Mouse (Mus musculus) C2C12 (cell line): ENCODE measurements at regions not wholly inside any gene's neighbourhood (a gene's known extent, or its start where the extent isn't known, plus 50 kb on each side); places are given as distances from the start of the nearest gene placed in this dataset.

Experiments
- H3K27me3 ChIP-seq: one replicate; pipeline ENCODE4 v1.6.1; 2011; ENCODE audit not compliant: control insufficient read depth, insufficient read depth, insufficient read length
- H3K36me3 ChIP-seq: one replicate; pipeline ENCODE4 v1.6.1; 2011; ENCODE audit not compliant: control insufficient read depth, insufficient read depth
- H3K4me3 ChIP-seq: one replicate; pipeline ENCODE4 v1.5.1; 2011; ENCODE audit warnings: mild to moderate bottlenecking, control low read depth; ENCODE audit not compliant: poor library complexity, insufficient read depth, severe bottlenecking
- H3K79me2 ChIP-seq: one replicate; pipeline ENCODE4 v1.6.1; 2011; ENCODE audit not compliant: control insufficient read depth, insufficient read depth
- H3K79me3 ChIP-seq: one replicate; pipeline ENCODE4 v1.6.1; 2011; ENCODE audit warnings: low read depth, control low read depth
- H3ac ChIP-seq: one replicate; pipeline ENCODE3; 2011; ENCODE audit warnings: low read depth; ENCODE audit not compliant: control insufficient read depth, insufficient read length
- CEBPB ChIP-seq: IDR thresholded peaks from one replicate; pipeline ENCODE4 v1.6.1; 2011; ENCODE audit warnings: low read depth, mild to moderate bottlenecking, control low read depth, moderate library complexity
- CTCF ChIP-seq: IDR thresholded peaks from one replicate; pipeline ENCODE4 v1.5.1; 2011; ENCODE audit not compliant: control insufficient read depth, insufficient read depth, insufficient read length
- FOSL1 ChIP-seq: IDR thresholded peaks from one replicate; pipeline ENCODE4 v1.8.0; 2011; ENCODE audit warnings: mild to moderate bottlenecking, low read length; ENCODE audit not compliant: poor library complexity, insufficient read depth, severe bottlenecking
- MAX ChIP-seq: IDR thresholded peaks from one replicate; pipeline ENCODE4 v1.6.1; 2011; ENCODE audit warnings: mild to moderate bottlenecking, control low read depth
- MYOD1 ChIP-seq: IDR thresholded peaks from one replicate; pipeline ENCODE4 v1.6.1; 2011; ENCODE audit warnings: low read depth; ENCODE audit not compliant: control insufficient read depth, insufficient read length
- MYOG ChIP-seq: IDR thresholded peaks from one replicate; pipeline ENCODE4 v1.6.1; 2011; ENCODE audit not compliant: control insufficient read depth, insufficient read length; ENCODE audit errors: extremely low read depth
- USF1 ChIP-seq: IDR thresholded peaks from one replicate; pipeline ENCODE4 v1.6.1; 2011; ENCODE audit warnings: low read depth, mild to moderate bottlenecking, control low read depth, moderate library complexity

DNA sequence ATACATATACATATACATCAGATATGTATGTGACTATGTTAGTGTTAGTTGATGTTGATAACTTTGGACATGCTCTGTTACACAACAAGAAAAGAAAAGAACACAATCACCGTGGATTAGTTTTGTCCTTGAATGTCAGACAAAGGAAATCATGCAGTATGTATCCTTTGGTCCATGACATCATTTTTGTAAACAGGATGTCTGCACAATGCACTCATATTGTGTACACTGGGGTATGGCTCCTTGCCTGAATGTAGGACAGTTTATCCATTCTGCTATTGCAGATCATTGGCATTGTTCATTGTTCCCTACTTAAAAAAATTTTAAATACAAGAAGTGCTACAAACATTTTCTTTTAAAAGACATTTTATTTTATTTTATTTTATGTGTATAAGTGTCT is 157.6 kb upstream of the Gdf10 start:
- TF ChIP-seq MYOD1, result no peak
- no peak for TF ChIP-seq FOSL1
- TF ChIP-seq CTCF, result no peak
- TF ChIP-seq MYOG, result no peak
- TF ChIP-seq CEBPB, result no peak
- no peak for TF ChIP-seq MAX
- no peak for TF ChIP-seq USF1
- H3K4me3 ChIP-seq, result no peak overlapping the region
- no peaks in the 10 kb centered on the region for H3K36me3 ChIP-seq
- peaks cover 9% of the 10 kb centered on the region for H3K27me3 ChIP-seq
- H3ac ChIP-seq, result no peak overlapping the region
- no peaks in the 10 kb centered on the region for H3K79me2 ChIP-seq
- H3K79me3 ChIP-seq, result no peaks in the 10 kb centered on the region

DNA sequence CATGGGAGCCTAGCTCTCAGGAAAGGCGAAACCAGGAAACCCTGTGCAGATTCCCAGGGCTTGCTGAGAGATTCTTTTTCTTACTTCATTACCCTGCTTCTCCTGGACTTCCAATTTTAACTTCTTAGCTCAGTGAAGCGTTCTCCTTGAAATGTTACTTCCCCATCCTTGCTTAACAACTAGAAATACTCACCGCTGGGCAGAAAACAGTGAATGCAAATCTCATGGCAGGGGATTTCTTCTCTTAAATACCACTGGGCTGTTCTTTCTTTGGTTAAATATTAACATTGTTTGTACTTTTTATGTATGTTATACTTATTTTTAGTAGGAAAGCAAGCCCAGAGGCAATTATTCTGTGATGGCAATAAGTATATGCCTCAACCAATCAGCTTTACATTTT is 151.0 kb upstream of the Gdf10 start:
- Histone ChIP-seq H3K79me2 (no peaks in the 10 kb centered on the region), H3K27me3 (peaks cover 3% of the 10 kb centered on the region), H3K79me3 (no peaks in the 10 kb centered on the region), H3K36me3 (no peaks in the 10 kb centered on the region), H3ac (no peak overlapping the region), H3K4me3 (no peak overlapping the region)
- TF ChIP-seq FOSL1 (no peak), MYOD1 (no peak), MAX (no peak), MYOG (no peak), CEBPB (no peak), CTCF (no peak), USF1 (no peak)

DNA sequence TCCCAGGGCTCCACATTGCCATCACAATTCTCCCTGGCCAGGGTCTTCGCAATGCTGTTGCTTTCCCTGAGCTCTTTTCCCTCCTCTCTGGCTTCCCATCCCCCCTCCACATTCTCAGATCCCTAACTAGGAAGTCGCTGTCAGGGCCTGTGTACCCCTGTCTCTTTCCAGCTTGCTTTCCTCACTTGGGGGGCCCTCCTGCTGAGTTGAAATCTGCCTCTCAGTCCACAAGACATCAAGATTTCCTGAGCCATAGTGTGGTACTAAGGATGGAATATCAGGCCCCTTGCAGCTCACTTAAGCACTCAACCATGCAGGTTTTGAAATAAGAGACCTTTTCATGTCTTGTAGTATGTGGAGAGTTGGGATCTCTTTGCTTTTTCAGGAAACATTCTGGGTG is 133.8 kb upstream of the Gdf10 start:
- no peaks in the 10 kb centered on the region for H3K79me3 ChIP-seq
- H3K36me3 ChIP-seq, result no peaks in the 10 kb centered on the region
- H3K4me3 ChIP-seq, result no peak overlapping the region
- H3K79me2 ChIP-seq, result no peaks in the 10 kb centered on the region
- H3ac ChIP-seq, result no peak overlapping the region
- no peak for TF ChIP-seq MAX
- no peak for TF ChIP-seq CTCF
- no peak for TF ChIP-seq CEBPB
- TF ChIP-seq MYOG, result no peak
- TF ChIP-seq USF1, result no peak
- TF ChIP-seq MYOD1, result no peak
- TF ChIP-seq FOSL1, result no peak
- no peaks in the 10 kb centered on the region for H3K27me3 ChIP-seq

DNA sequence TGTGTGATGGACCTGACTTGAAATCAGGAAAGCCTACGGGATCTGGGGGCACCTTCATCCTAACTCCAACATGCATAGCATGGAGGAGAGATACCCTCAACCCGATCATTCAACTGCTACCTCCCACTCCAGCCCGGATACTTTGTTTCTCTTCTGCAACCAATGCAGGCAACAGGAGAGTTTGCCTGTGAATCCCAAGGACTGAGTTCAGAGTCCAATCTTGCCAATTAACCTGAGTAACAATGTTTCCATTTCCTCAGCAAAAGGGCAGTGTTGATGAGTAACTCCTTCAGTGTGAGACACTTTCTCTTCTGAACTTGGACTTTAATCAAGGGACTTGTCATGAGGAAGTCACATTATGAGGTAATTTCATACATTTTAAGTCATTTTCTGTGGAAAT is 129.1 kb upstream of the Gdf10 start:
- no peak overlapping the region for H3ac ChIP-seq
- H3K79me3 ChIP-seq, result no peaks in the 10 kb centered on the region
- no peak overlapping the region for H3K4me3 ChIP-seq
- H3K36me3 ChIP-seq, result no peaks in the 10 kb centered on the region
- no peak for TF ChIP-seq FOSL1
- no peaks in the 10 kb centered on the region for H3K79me2 ChIP-seq
- peaks cover 20% of the 10 kb centered on the region for H3K27me3 ChIP-seq

GRCm38 (mm10) chr14:33797551-33798303 is 125.7 kb upstream of the Gdf10 start:
- no peak for TF ChIP-seq MYOD1
- no peak for TF ChIP-seq MYOG
- TF ChIP-seq USF1, result no peak
- TF ChIP-seq FOSL1, result no peak
- TF ChIP-seq CEBPB, result no peak
- TF ChIP-seq MAX, result no peak
- no peak for TF ChIP-seq CTCF
- Histone ChIP-seq H3ac (no peak overlapping the region), H3K27me3 (peaks cover 24% of the 10 kb centered on the region), H3K79me3 (no peaks in the 10 kb centered on the region), H3K79me2 (no peaks in the 10 kb centered on the region), H3K36me3 (no peaks in the 10 kb centered on the region), H3K4me3 (no peak overlapping the region)

GRCm38 (mm10) chr14:33804321-33804720 is 119.1 kb upstream of the Gdf10 start:
- Histone ChIP-seq H3K36me3 (no peaks in the 10 kb centered on the region), H3K79me2 (no peaks in the 10 kb centered on the region), H3ac (no peak overlapping the region), H3K4me3 (no peak overlapping the region), H3K79me3 (no peaks in the 10 kb centered on the region), H3K27me3 (peaks cover 8% of the 10 kb centered on the region)
- TF ChIP-seq CTCF (no peak), MYOG (no peak), CEBPB (no peak), MYOD1 (no peak)
